Mouse (Mus musculus) embryo, embryonic 9.5 days (tissue): ENCODE data around the gene Zdhhc14.

Experiments used
- DNase-seq: peaks from one replicate; pipeline ENCODE4 v3.0.0-alpha.2; 2017; ENCODE audit errors: extremely low spot score

Gene Zdhhc14

DNA sequence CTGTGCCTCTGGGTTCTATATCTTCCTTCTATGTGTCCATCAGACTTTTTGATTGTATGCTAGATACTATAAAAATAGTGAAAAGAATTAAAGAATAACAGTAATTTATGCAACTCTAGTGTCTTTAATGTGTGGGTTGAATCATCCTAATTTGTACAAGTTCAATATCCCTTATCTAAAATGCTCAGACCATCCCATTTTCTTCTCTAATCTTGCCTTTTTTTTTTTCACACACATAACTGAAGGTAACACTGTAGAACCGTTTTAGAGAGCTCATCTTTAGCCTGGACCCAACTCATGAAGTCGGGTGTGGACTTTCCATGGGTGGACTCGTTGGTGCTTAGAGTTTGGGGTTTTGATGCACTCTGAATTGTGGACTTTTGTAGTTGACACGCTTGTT is 12.6 kb downstream of the Zdhhc14 start:
- DNase-seq, result no peak

DNA sequence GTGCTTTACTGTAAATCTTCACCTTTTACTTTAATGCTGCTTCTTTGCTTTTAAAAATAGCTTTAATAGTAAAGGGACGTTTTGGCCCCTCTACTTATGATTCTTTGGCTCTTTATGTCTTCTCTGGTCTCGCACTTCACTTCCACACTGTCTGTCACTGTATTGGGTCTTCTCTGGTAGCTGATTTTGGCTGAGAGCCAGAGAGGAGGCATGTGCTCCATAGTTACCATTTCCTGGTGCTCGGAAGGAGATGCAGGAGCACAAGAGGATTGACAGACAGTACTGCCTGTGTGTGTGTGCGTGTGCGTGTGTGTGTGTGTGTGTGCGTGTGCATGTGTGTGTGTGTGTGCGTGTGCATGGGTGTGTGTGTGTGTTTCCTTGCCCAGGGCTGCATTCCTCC is 14.2 kb downstream of the Zdhhc14 start:
- DNase-seq, result no peak

DNA sequence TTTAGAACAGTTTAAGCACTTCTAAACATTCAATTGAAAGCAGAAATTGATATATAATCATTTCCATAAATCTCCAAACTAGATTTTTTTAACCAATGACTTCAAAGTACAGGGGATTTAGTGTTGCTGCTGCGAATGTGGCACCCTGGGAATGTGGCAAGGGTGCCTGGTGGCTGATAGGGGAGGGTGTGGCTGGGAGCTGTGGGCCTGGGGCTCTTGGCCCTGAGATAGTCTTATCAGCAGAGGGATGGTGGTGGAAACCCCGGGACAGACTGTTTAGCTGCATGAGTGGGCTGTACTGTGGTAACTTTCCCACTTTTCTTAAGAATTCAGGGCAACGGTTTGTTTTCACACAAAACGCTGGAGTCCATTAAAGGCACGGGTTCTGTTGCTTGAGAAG is 14.6 kb downstream of the Zdhhc14 start:
- no peak for DNase-seq

- no peak for DNase-seq
Measured at GRCm38 (mm10) chr17:5508030-5508429, 15.7 kb downstream of the Zdhhc14 start.

DNA sequence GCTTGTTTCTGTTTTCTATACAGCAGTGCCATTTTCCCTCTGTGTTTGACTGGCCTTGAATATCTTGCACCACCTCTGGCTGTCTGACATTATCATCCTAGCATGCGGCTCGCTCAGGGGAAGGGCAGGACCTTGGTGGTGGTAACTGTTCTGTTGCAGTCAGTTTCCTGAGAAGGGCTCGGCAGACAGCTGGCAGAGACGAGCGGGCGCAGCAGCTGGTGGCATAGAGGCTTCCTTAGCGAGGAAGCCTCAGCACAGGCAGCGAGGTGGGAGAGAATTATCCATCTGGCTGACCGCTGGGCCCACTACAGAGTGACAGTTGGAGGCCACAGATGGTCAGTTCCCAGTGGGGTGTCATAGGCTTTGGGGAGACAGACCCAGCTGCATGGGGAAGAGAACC is 18.2 kb downstream of the Zdhhc14 start:
- no peak for DNase-seq

- DNase-seq, result no peak
Measured at GRCm38 (mm10) chr17:5511724-5512123, 19.4 kb downstream of the Zdhhc14 start.

- DNase-seq, result no peak
Measured at GRCm38 (mm10) chr17:5519466-5519865, 27.1 kb downstream of the Zdhhc14 start.

DNA sequence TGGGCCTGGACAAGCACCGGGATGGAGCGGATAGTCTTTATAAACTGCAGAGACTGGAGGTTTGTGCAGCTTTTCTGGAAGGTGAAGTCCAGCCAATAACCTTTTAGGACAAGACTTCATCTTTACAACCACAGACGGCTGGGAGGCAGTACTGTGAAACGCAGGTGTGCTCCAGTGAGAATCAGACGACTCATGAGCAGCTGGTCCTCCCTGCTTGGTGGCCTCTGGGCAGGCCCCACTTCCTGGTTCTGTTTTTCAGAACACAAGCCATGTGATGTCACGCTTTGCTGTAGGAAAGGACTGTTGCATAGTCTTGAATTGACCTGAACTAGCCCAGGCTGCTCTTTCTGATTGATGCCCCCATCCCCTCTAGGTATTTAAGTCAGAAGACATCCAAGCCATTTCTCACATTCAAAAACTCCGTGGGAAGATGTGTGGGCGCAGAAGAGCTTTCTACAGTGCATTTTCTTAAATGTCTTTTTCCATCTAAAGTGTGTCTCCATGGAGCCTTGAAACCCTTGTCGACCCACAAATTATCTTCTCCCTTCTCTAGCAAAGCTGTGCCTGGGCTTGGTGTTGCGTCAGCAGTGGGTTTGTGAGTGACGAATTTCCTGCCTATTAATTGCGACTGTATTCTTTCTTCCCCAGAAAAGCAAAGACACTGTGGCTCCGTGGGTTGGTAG is 27.7 kb downstream of the Zdhhc14 start:
- DNase-seq, result no peak

GRCm38 (mm10) chr17:5521532-5521931 is 29.2 kb downstream of the Zdhhc14 start:
- DNase-seq, result no peak

GRCm38 (mm10) chr17:5529552-5529951 is 37.2 kb downstream of the Zdhhc14 start:
- DNase-seq, result no peak

GRCm38 (mm10) chr17:5532816-5533215 is 40.5 kb downstream of the Zdhhc14 start:
- no peak for DNase-seq

DNA sequence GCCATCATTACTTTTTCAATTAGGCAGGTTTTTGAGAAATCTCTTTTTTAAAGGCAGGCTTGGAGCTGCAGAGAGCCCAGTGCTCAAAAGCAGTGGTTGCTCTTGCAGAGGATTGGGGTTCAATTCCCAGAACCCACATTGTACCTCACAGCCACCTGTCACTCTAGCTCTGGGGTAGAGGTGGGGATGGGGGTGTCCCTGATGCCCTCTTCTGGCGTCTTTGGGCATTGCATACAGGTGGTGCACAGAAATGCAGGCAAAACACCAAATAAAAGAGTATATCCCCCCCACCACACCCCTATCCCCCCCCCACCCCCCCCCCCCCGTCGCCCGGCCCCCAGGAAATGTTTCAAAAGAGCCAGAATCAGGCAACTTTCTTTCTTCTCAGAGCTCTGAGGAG is 43.0 kb downstream of the Zdhhc14 start:
- DNase-seq, result no peak

DNA sequence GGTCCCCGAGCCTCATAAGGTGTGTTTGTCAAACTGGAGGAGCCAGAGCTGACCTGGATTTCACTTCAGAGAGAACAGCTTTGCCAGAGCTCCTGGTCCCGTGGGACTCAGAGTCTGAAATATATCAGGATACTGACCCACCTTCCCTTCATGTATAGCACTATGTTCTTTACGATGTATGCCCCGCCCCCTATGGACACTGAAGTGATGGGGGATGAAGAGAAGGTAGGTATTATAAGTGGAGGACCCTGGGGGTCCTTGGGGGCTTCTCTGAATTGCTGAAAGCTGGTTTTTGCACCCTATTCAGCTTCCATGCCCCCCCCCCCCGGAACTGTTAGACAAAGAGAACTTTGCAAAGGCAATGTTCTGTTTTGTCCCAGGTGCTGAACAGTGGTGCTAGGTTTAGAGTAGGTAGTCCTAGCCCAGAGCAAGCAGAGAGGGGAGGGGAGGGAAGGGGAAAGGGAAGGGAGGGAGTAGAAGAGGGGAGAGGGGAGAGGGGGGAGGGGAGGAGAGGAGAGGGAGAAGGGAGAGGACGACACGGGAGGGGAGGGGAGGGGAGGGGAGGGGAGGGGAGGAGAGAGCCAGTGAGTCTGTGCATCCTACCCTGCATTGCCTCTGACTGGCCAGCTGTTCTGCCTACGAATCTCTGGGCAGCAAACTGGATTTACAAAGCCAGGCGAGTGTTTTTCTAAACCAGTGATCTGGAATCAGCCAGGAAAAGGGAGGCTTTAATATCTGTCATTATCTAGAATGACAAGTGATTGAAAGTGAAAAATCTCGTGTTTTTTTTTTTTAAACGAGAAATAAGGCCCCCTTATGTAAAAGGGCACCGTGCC is 44.1 kb downstream of the Zdhhc14 start:
- no peak for DNase-seq

DNA sequence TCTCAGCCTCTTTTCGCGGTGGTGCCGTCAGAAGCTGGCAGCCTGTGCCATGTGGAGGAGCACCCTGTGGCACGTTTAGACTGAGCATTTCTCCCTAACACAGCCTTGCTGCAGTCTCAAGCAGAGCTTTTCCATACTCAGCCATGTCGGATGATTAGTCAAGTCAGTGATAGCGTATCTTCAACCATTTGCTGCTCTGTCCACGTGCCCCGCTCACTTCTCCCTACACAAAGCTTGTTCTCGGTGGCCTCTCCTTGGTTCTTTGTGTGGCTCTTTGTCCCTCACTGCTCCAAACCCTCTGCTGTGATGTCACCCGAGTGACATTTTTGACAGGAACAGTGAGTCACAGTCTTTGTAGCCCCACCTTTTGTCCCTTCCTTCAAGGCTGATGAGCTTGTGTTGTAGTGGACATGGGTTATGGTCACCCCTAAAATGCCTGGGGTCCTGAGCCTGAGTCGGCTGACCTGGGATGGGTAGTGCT is 44.8 kb downstream of the Zdhhc14 start:
- peak; percentile 2 for DNase-seq

DNA sequence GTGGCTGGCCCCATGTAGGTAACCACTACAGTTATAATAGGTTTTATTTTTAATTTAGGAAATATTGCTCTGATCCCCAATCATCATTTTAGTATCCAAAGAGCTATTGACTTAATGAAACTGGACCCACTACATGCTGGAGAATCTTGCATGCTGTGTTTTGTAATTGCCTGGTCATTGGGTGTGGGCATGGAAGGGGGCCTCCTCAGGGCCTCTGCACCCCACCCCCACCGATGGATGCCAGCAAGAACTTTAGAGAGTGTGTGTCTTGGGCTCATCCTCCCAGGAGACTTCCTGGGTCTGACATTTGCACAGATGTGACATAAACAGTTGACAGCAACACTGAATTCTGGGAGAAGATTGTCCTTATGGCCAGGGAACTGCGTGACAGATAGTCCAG is 49.8 kb downstream of the Zdhhc14 start:
- no peak for DNase-seq

- DNase-seq, result no peak
Measured at GRCm38 (mm10) chr17:5544065-5544464, 51.7 kb downstream of the Zdhhc14 start.

DNA sequence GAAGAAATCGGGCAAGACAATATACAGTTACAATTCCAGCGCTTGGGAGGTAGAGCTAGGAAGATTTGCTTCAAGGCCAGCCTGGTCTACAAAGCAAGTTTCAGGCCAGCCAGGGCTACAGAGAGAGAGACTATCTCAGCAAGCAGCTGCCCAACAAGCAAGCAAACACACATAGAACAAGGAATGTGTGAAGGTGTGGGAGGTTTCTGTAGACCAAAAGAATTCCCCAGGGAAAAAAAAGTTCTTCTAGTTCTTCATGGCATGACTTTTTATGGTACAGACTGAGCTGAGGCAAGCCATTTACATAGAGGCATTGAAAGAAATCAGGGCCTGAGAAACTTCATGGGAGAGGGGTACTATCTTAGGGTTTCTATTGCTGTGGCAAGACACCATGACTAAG is 52.7 kb downstream of the Zdhhc14 start:
- DNase-seq, result no peak

- DNase-seq, result no peak
Measured at GRCm38 (mm10) chr17:5548546-5548945, 56.2 kb downstream of the Zdhhc14 start.

DNA sequence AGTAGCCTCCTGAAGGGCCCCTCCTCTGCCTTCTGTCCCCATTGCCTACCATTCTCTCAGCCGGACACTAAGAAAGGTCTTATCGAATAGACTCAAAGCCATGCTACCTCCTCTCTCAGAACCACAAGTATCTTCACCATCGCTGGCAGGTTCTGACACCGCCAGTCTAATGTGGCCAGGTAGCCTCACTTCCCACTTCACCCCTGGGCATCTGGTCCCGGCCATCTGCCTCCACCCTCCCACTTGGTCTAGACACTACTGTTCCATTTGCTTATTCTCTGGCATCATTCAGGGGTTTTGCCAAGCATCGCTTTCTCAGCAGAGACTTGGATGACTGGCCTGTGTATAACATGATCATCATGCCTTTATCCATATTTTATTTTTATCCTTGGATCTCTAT is 57.1 kb downstream of the Zdhhc14 start:
- DNase-seq, result no peak

DNA sequence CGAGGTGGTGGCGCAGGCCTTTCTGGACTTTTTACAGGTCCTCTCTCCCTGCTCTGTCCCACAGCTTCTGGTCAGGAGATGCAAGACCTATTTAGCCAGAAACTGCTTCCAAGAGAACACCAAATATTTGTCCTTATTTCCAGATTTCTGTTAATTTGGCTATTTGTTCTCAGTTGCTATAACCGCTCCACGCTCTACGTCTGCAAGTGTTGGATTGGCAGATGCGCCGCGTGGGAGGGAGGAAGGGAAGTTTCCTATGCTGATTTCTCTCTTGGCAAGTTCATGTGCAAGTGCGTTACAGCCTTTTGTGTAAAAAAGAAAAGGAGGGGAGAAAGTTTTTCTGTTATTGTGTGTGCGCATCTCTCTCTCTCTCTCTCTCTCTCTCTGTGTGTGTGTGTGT is 58.1 kb downstream of the Zdhhc14 start:
- DNase-seq, result no peak

GRCm38 (mm10) chr17:5551136-5551535 is 58.8 kb downstream of the Zdhhc14 start:
- no peak for DNase-seq

DNA sequence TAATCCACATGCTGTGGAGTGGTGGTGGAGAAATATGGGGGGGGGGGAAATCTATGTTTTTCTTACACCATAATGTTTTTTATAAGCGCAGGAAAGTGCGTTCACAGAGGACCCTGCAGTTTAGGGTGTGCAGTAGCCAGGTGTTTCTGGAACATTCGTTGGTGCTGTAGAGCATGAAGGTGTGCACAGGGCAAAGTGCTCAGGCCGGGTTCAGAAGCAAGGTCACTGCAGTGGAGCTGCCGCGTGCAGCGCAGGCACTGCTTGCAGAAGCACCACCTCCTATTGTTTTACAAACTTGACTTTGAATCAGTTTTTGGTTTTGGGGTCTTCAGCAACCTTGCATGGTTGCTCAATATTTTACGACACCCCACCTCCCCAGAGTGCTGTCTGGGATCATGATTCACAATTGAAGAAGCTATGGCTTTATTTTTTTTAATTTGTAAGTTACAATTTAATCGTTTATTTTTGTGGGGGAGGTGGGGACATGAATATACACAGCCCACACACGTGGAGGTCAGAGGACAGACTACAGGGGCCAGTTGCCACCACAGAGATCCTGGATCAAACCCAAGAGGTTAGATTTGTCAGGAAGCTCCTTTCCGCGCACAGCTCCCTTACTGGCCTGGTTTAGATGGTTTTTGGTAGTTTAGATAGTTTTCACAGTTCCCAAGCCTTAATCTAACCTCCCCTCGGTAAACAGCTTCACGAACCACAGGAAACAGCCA is 59.8 kb downstream of the Zdhhc14 start:
- DNase-seq, result no peak

- no peak for DNase-seq
Measured at GRCm38 (mm10) chr17:5553556-5553955, 61.2 kb downstream of the Zdhhc14 start.
